Mouse (Mus musculus): Measurements from ENCODE around the gene Rwdd1. TPM values are rescaled to one million over a fixed set of nuclear protein-coding genes. Genes with fewer than 3 reads are reported as not detected.
A peak's percentile ranks its signal among the peaks of the same experiment; 100 is the strongest.
"Not testable (repeated sequence)": the region's sequence is repeated elsewhere in the genome, so short reads cannot be mapped to it uniquely, and the experiment has no call there.

Rwdd1 gene
- total RNA-seq, 1 experiment: 149 TPM

DNA sequence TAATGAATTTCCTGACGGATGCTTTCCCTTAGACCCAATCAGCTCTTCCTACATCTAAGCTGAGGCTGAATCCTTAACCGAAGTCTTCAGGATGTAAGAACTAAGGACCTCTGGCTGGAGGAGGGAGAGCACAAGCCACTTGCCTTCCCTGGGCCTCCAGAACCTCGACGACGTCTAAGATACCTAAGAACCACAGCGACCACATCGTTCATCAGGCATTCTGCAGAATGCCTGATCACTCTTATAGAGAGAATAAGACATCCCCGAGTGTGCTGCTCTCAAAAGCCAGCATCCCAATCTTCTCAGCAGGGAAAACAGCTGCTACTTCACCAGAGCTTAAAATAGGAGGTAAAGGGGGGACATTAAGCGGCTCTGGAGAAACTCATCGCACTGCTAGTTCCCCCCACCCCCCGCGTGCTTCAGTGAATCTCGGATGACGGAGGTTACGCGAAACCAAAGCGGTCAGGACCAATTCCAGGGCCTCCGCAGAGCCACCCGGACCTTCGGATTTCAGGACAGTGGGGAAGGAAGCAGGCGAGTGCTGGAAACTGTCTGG is 600 bp downstream of the Rwdd1 start:
- peak; percentile 8 for DNase-seq (ENCODE audit: low read depth, low spot score)
- Histone ChIP-seq H3K27ac (ENCODE audit: insufficient read depth, low read depth, low read length, poor library complexity, severe bottlenecking) (peak overlapping the region; percentile 85), H3K4me1 (ENCODE audit: control insufficient read depth in 2 of 2, insufficient read depth in 2 of 2, low read length in 2 of 2, poor library complexity in 1 of 2) (peaks cover 3 to 6% of the 10 kb centered on the region in 2 experiments; a peak in 2 of 4 replicates), H3K9me3 (ENCODE audit: control insufficient read depth, insufficient read depth, low read depth, low read length) (no peaks in the 10 kb centered on the region), H3K36me3 (ENCODE audit: control insufficient read depth, insufficient read depth, low read length, poor library complexity, severe bottlenecking) (no peaks in the 10 kb centered on the region), H3K4me3 (ENCODE audit: insufficient read depth in 1 of 2, low read depth in 1 of 2, low read length in 2 of 2, poor library complexity in 1 of 2, severe bottlenecking in 1 of 2) (peak overlapping the region; percentile 91 to 96), H3K9ac (ENCODE audit: insufficient read depth, low read depth, low read length, poor library complexity, severe bottlenecking) (peak overlapping the region; percentile 93)
- in situ Hi-C loops (cut with MboI; ENCODE audit: low sequenced_read_pairs in 2 of 2, unreplicated experiment in 2 of 2): no loop called here
- TF ChIP-seq MAFK (IDR thresholded peaks at IDR 0.05; ENCODE audit: insufficient read depth, low read depth, low read length): no peak

GRCm38 (mm10) chr10:34013241-34013640 is 6.2 kb downstream of the Rwdd1 start:
- in situ Hi-C loops (cut with MboI; ENCODE audit: low sequenced_read_pairs in 2 of 2, unreplicated experiment in 2 of 2): no loop called here
- Histone ChIP-seq H3K4me3 (ENCODE audit: insufficient read depth in 1 of 2, low read depth in 1 of 2, low read length in 2 of 2, poor library complexity in 1 of 2, severe bottlenecking in 1 of 2) (no peak overlapping the region), H3K36me3 (ENCODE audit: control insufficient read depth, insufficient read depth, low read length, poor library complexity, severe bottlenecking) (peaks cover 6% of the 10 kb centered on the region; the same call in 1 of the 2 replicates), H3K4me1 (ENCODE audit: control insufficient read depth in 2 of 2, insufficient read depth in 2 of 2, low read length in 2 of 2, poor library complexity in 1 of 2) (peaks cover 0 to 4% of the 10 kb centered on the region in 2 experiments; a peak in 1 of 4 replicates), H3K9ac (ENCODE audit: insufficient read depth, low read depth, low read length, poor library complexity, severe bottlenecking) (no peak overlapping the region), H3K27ac (ENCODE audit: insufficient read depth, low read depth, low read length, poor library complexity, severe bottlenecking) (no peak overlapping the region), H3K9me3 (ENCODE audit: control insufficient read depth, insufficient read depth, low read depth, low read length) (no peaks in the 10 kb centered on the region)
- TF ChIP-seq HCFC1 (IDR thresholded peaks at IDR 0.05; ENCODE audit: borderline replicate concordance, insufficient read depth, low read length) (no peak), ZC3H11A (IDR thresholded peaks at IDR 0.05; ENCODE audit: borderline replicate concordance, low read depth, low read length) (no peak), MAFK (IDR thresholded peaks at IDR 0.05; ENCODE audit: insufficient read depth, low read depth, low read length) (no peak), CHD2 (IDR thresholded peaks at IDR 0.05; ENCODE audit: low read depth, low read length) (no peak), ZNF384 (IDR thresholded peaks at IDR 0.05; ENCODE audit: low read depth, low read length) (no peak)
- no peak for DNase-seq (ENCODE audit: low read depth, low spot score)

- Histone ChIP-seq H3K27ac (ENCODE audit: insufficient read depth, low read depth, low read length, poor library complexity, severe bottlenecking) (no peak overlapping the region), H3K36me3 (ENCODE audit: control insufficient read depth, insufficient read depth, low read length, poor library complexity, severe bottlenecking) (peaks cover 6% of the 10 kb centered on the region; the same call in 1 of the 2 replicates), H3K4me1 (ENCODE audit: control insufficient read depth in 2 of 2, insufficient read depth in 2 of 2, low read length in 2 of 2, poor library complexity in 1 of 2) (peaks cover 0 to 2% of the 10 kb centered on the region in 2 experiments; a peak in 1 of 4 replicates), H3K4me3 (ENCODE audit: insufficient read depth in 1 of 2, low read depth in 1 of 2, low read length in 2 of 2, poor library complexity in 1 of 2, severe bottlenecking in 1 of 2) (no peak overlapping the region), H3K9ac (ENCODE audit: insufficient read depth, low read depth, low read length, poor library complexity, severe bottlenecking) (no peak overlapping the region), H3K9me3 (ENCODE audit: control insufficient read depth, insufficient read depth, low read depth, low read length) (no peaks in the 10 kb centered on the region)
- in situ Hi-C loops (cut with MboI; ENCODE audit: low sequenced_read_pairs in 2 of 2, unreplicated experiment in 2 of 2): no loop called here
- TF ChIP-seq ZNF384 (IDR thresholded peaks at IDR 0.05; ENCODE audit: low read depth, low read length) (no peak), MAFK (IDR thresholded peaks at IDR 0.05; ENCODE audit: insufficient read depth, low read depth, low read length) (peak; percentile 81), CHD2 (IDR thresholded peaks at IDR 0.05; ENCODE audit: low read depth, low read length) (no peak)
- DNase-seq (ENCODE audit: low read depth, low spot score): no peak
Observed at GRCm38 (mm10) chr10:34012581-34012980, 6.8 kb downstream of the Rwdd1 start.

- in situ Hi-C loops (cut with MboI; ENCODE audit: low sequenced_read_pairs in 2 of 2, unreplicated experiment in 2 of 2): no loop called here
- Histone ChIP-seq H3K4me1 (ENCODE audit: control insufficient read depth in 2 of 2, insufficient read depth in 2 of 2, low read length in 2 of 2, poor library complexity in 1 of 2) (no peaks in the 10 kb centered on the region), H3K9ac (ENCODE audit: insufficient read depth, low read depth, low read length, poor library complexity, severe bottlenecking) (no peak overlapping the region), H3K27ac (ENCODE audit: insufficient read depth, low read depth, low read length, poor library complexity, severe bottlenecking) (no peak overlapping the region), H3K4me3 (ENCODE audit: insufficient read depth in 1 of 2, low read depth in 1 of 2, low read length in 2 of 2, poor library complexity in 1 of 2, severe bottlenecking in 1 of 2) (no peak overlapping the region), H3K9me3 (ENCODE audit: control insufficient read depth, insufficient read depth, low read depth, low read length) (no peaks in the 10 kb centered on the region), H3K36me3 (ENCODE audit: control insufficient read depth, insufficient read depth, low read length, poor library complexity, severe bottlenecking) (peaks cover 9% of the 10 kb centered on the region)
- no peak for DNase-seq (ENCODE audit: low read depth, low spot score)
- no peak for TF ChIP-seq ZNF384 (IDR thresholded peaks at IDR 0.05; ENCODE audit: low read depth, low read length)
- TF ChIP-seq HCFC1 (IDR thresholded peaks at IDR 0.05; ENCODE audit: borderline replicate concordance, insufficient read depth, low read length): no peak
- no peak for TF ChIP-seq ZC3H11A (IDR thresholded peaks at IDR 0.05; ENCODE audit: borderline replicate concordance, low read depth, low read length)
- TF ChIP-seq CHD2 (IDR thresholded peaks at IDR 0.05; ENCODE audit: low read depth, low read length): no peak
- TF ChIP-seq MAFK (IDR thresholded peaks at IDR 0.05; ENCODE audit: insufficient read depth, low read depth, low read length): no peak
Observed at GRCm38 (mm10) chr10:33998397-33998796, 21.0 kb downstream of the Rwdd1 start.

GRCm38 (mm10) chr10:33996686-33997085 is 22.7 kb downstream of the Rwdd1 start:
- H3K9me3 ChIP-seq (ENCODE audit: control insufficient read depth, insufficient read depth, low read depth, low read length); H3K4me3 ChIP-seq (ENCODE audit: insufficient read depth in 1 of 2, low read depth in 1 of 2, low read length in 2 of 2, poor library complexity in 1 of 2, severe bottlenecking in 1 of 2); H3K36me3 ChIP-seq (ENCODE audit: control insufficient read depth, insufficient read depth, low read length, poor library complexity, severe bottlenecking); H3K27ac ChIP-seq (ENCODE audit: insufficient read depth, low read depth, low read length, poor library complexity, severe bottlenecking); H3K9ac ChIP-seq (ENCODE audit: insufficient read depth, low read depth, low read length, poor library complexity, severe bottlenecking); H3K4me1 ChIP-seq (ENCODE audit: control insufficient read depth in 2 of 2, insufficient read depth in 2 of 2, low read length in 2 of 2, poor library complexity in 1 of 2); DNase-seq (ENCODE audit: low read depth, low spot score); in situ Hi-C loops (cut with MboI; ENCODE audit: low sequenced_read_pairs in 2 of 2, unreplicated experiment in 2 of 2): not testable (repeated sequence)

All from ES-E14 (cell line).